Mouse (Mus musculus): ENCODE data around the gene Flrt3. TPM values are rescaled to one million over a fixed set of nuclear protein-coding genes. Genes with fewer than 3 reads are reported as not detected.

The Flrt3 gene
- polyA plus RNA-seq, 1 experiment from 2014 or later = 43.1 TPM

GRCm38 (mm10) chr2:140667261-140668047, 3.8 kb downstream of the Flrt3 start:
- H3K9me3 ChIP-seq (ENCODE audit: control insufficient read depth, low read length) = no peaks in the 10 kb centered on the region
- H3K4me3 ChIP-seq (ENCODE audit: low read depth, low read length) = peak overlapping the region; percentile 59
- H3K36me3 ChIP-seq (ENCODE audit: control insufficient read depth, insufficient read depth, low read length) = peaks cover 17% of the 10 kb centered on the region
- peaks cover 31% of the 10 kb centered on the region for H3K4me1 ChIP-seq (ENCODE audit: control insufficient read depth, insufficient read depth, low read length)
- H3K27me3 ChIP-seq (replicated peaks; ENCODE audit: control insufficient read depth, insufficient read depth, low read length) = no peaks in the 10 kb centered on the region
- H3K27ac ChIP-seq (replicated peaks; ENCODE audit: low read depth, low read length) = peak overlapping the region; percentile 36
- 19% methylated on average over 13 of the region's 13 CpGs for WGBS
- DNase-seq (ENCODE audit: low spot score) (no peak), ATAC-seq (ENCODE audit: low read depth) (no peak)
- peak overlapping the region; percentile 65 for H3K9ac ChIP-seq (ENCODE audit: low read depth, low read length)
- peak overlapping the region; percentile 71 for H3K4me2 ChIP-seq (ENCODE audit: low read depth, low read length)

- Histone ChIP-seq H3K4me3 (ENCODE audit: low read depth, low read length) (peak overlapping the region; percentile 59), H3K27me3 (replicated peaks; ENCODE audit: control insufficient read depth, insufficient read depth, low read length) (no peaks in the 10 kb centered on the region), H3K27ac (replicated peaks; ENCODE audit: low read depth, low read length) (peak overlapping the region; percentile 36), H3K4me2 (ENCODE audit: low read depth, low read length) (peak overlapping the region; percentile 71), H3K9ac (ENCODE audit: low read depth, low read length) (peak overlapping the region; percentile 65), H3K36me3 (ENCODE audit: control insufficient read depth, insufficient read depth, low read length) (peaks cover 20% of the 10 kb centered on the region), H3K9me3 (ENCODE audit: control insufficient read depth, low read length) (no peaks in the 10 kb centered on the region), H3K4me1 (ENCODE audit: control insufficient read depth, insufficient read depth, low read length) (peaks cover 31% of the 10 kb centered on the region)
- DNase-seq (ENCODE audit: low spot score) = peak; percentile 71
- ATAC-seq (ENCODE audit: low read depth) = no peak
- 12% methylated on average over 7 of the region's 7 CpGs for WGBS
Observed at GRCm38 (mm10) chr2:140666846-140667245, 4.4 kb downstream of the Flrt3 start.

GRCm38 (mm10) chr2:140664381-140664780, 6.9 kb downstream of the Flrt3 start:
- Histone ChIP-seq H3K9ac (ENCODE audit: low read depth, low read length) (no peak overlapping the region), H3K27me3 (replicated peaks; ENCODE audit: control insufficient read depth, insufficient read depth, low read length) (no peaks in the 10 kb centered on the region), H3K4me3 (ENCODE audit: low read depth, low read length) (no peak overlapping the region), H3K4me2 (ENCODE audit: low read depth, low read length) (peak overlapping the region; percentile 14; the same call in 1 of the 2 replicates), H3K36me3 (ENCODE audit: control insufficient read depth, insufficient read depth, low read length) (peaks cover 44% of the 10 kb centered on the region), H3K27ac (replicated peaks; ENCODE audit: low read depth, low read length) (no peak overlapping the region), H3K9me3 (ENCODE audit: control insufficient read depth, low read length) (no peaks in the 10 kb centered on the region), H3K4me1 (ENCODE audit: control insufficient read depth, insufficient read depth, low read length) (peaks cover 31% of the 10 kb centered on the region)
- DNase-seq (ENCODE audit: low spot score) (no peak), ATAC-seq (ENCODE audit: low read depth) (no peak)
- WGBS = 87% methylated on average over 4 of the region's 4 CpGs

- Histone ChIP-seq H3K4me1 (ENCODE audit: control insufficient read depth, insufficient read depth, low read length) (peaks cover 30% of the 10 kb centered on the region), H3K36me3 (ENCODE audit: control insufficient read depth, insufficient read depth, low read length) (peaks cover 55% of the 10 kb centered on the region), H3K4me2 (ENCODE audit: low read depth, low read length) (no peak overlapping the region), H3K4me3 (ENCODE audit: low read depth, low read length) (no peak overlapping the region), H3K27ac (replicated peaks; ENCODE audit: low read depth, low read length) (no peak overlapping the region), H3K9me3 (ENCODE audit: control insufficient read depth, low read length) (no peaks in the 10 kb centered on the region), H3K27me3 (replicated peaks; ENCODE audit: control insufficient read depth, insufficient read depth, low read length) (no peaks in the 10 kb centered on the region), H3K9ac (ENCODE audit: low read depth, low read length) (no peak overlapping the region)
- WGBS = 64% methylated on average over 5 of the region's 5 CpGs
- DNase-seq (ENCODE audit: low spot score) (no peak), ATAC-seq (ENCODE audit: low read depth) (no peak)
Observed at GRCm38 (mm10) chr2:140662673-140663072, 8.6 kb downstream of the Flrt3 start.

- no peaks in the 10 kb centered on the region for H3K9me3 ChIP-seq (ENCODE audit: control insufficient read depth, low read length)
- H3K4me1 ChIP-seq (ENCODE audit: control insufficient read depth, insufficient read depth, low read length) = no peaks in the 10 kb centered on the region
- H3K9ac ChIP-seq (ENCODE audit: low read depth, low read length) = no peak overlapping the region
- ATAC-seq (ENCODE audit: low read depth) (peak; percentile 53; the same call in 1 of the 2 replicates), DNase-seq (ENCODE audit: low spot score) (no peak)
- no peak overlapping the region for H3K4me2 ChIP-seq (ENCODE audit: low read depth, low read length)
- H3K27ac ChIP-seq (replicated peaks; ENCODE audit: low read depth, low read length) = no peak overlapping the region
- no peak overlapping the region for H3K4me3 ChIP-seq (ENCODE audit: low read depth, low read length)
- 49% methylated on average over 2 of the region's 2 CpGs for WGBS
- no peaks in the 10 kb centered on the region for H3K27me3 ChIP-seq (replicated peaks; ENCODE audit: control insufficient read depth, insufficient read depth, low read length)
- H3K36me3 ChIP-seq (ENCODE audit: control insufficient read depth, insufficient read depth, low read length) = peaks cover 7% of the 10 kb centered on the region
Observed at GRCm38 (mm10) chr2:140653978-140654377, 17.3 kb downstream of the Flrt3 start.

GRCm38 (mm10) chr2:140653481-140653880, 17.8 kb downstream of the Flrt3 start:
- 0 out of 2 replicates have a peak, but pooled peaks cover 3% of the 10 kb centered on the region for H3K36me3 ChIP-seq (ENCODE audit: control insufficient read depth, insufficient read depth, low read length)
- no peak overlapping the region for H3K27ac ChIP-seq (replicated peaks; ENCODE audit: low read depth, low read length)
- H3K27me3 ChIP-seq (replicated peaks; ENCODE audit: control insufficient read depth, insufficient read depth, low read length) = no peaks in the 10 kb centered on the region
- no peaks in the 10 kb centered on the region for H3K4me1 ChIP-seq (ENCODE audit: control insufficient read depth, insufficient read depth, low read length)
- no peak overlapping the region for H3K9ac ChIP-seq (ENCODE audit: low read depth, low read length)
- DNase-seq (ENCODE audit: low spot score) (peak; percentile 60), ATAC-seq (ENCODE audit: low read depth) (peak; percentile 83; the same call in 1 of the 2 replicates)
- no peak overlapping the region for H3K4me2 ChIP-seq (ENCODE audit: low read depth, low read length)
- no peaks in the 10 kb centered on the region for H3K9me3 ChIP-seq (ENCODE audit: control insufficient read depth, low read length)
- H3K4me3 ChIP-seq (ENCODE audit: low read depth, low read length) = no peak overlapping the region

GRCm38 (mm10) chr2:140621730-140622337, 49.4 kb downstream of the Flrt3 start:
- H3K9ac ChIP-seq (ENCODE audit: low read depth, low read length) = no peak overlapping the region
- H3K4me1 ChIP-seq (ENCODE audit: control insufficient read depth, insufficient read depth, low read length) = no peaks in the 10 kb centered on the region
- H3K27ac ChIP-seq (replicated peaks; ENCODE audit: low read depth, low read length) = no peak overlapping the region
- no peak overlapping the region for H3K4me3 ChIP-seq (ENCODE audit: low read depth, low read length)
- H3K4me2 ChIP-seq (ENCODE audit: low read depth, low read length) = no peak overlapping the region
- DNase-seq (ENCODE audit: low spot score) (no peak), ATAC-seq (ENCODE audit: low read depth) (no peak)
- H3K27me3 ChIP-seq (replicated peaks; ENCODE audit: control insufficient read depth, insufficient read depth, low read length) = no peaks in the 10 kb centered on the region
- no peaks in the 10 kb centered on the region for H3K9me3 ChIP-seq (ENCODE audit: control insufficient read depth, low read length)
- 68% methylated on average over 2 of the region's 2 CpGs for WGBS
- no peaks in the 10 kb centered on the region for H3K36me3 ChIP-seq (ENCODE audit: control insufficient read depth, insufficient read depth, low read length)

- H3K4me2 ChIP-seq (ENCODE audit: low read depth, low read length) = no peak overlapping the region
- 93% methylated on average over 2 of the region's 2 CpGs for WGBS
Observed at GRCm38 (mm10) chr2:140615451-140615850, 55.8 kb downstream of the Flrt3 start.

More at GRCm38 (mm10) chr2:140615451-140615850, 55.8 kb downstream of the Flrt3 start:
- no peak overlapping the region for H3K4me3 ChIP-seq (ENCODE audit: low read depth, low read length)
- no peaks in the 10 kb centered on the region for H3K27me3 ChIP-seq (replicated peaks; ENCODE audit: control insufficient read depth, insufficient read depth, low read length)
- no peak overlapping the region for H3K9ac ChIP-seq (ENCODE audit: low read depth, low read length)
- no peak overlapping the region for H3K27ac ChIP-seq (replicated peaks; ENCODE audit: low read depth, low read length)
- no peaks in the 10 kb centered on the region for H3K4me1 ChIP-seq (ENCODE audit: control insufficient read depth, insufficient read depth, low read length)
- ATAC-seq (ENCODE audit: low read depth) (no peak), DNase-seq (ENCODE audit: low spot score) (no peak)
- no peaks in the 10 kb centered on the region for H3K36me3 ChIP-seq (ENCODE audit: control insufficient read depth, insufficient read depth, low read length)
- no peaks in the 10 kb centered on the region for H3K9me3 ChIP-seq (ENCODE audit: control insufficient read depth, low read length)

Data from embryonic facial prominence, embryonic 14.5 days (tissue).